Mouse (Mus musculus): ENCODE data around the gene Ercc6. TPM values are rescaled to one million over a fixed set of nuclear protein-coding genes. Genes with fewer than 3 reads are reported as not detected.

The Ercc6 gene
- 24.3 and 25.0 TPM in 2 replicates for polyA plus RNA-seq (2015; fragmentation: Nextera tagmentation; extraction: Ambion mirVana)

DNA sequence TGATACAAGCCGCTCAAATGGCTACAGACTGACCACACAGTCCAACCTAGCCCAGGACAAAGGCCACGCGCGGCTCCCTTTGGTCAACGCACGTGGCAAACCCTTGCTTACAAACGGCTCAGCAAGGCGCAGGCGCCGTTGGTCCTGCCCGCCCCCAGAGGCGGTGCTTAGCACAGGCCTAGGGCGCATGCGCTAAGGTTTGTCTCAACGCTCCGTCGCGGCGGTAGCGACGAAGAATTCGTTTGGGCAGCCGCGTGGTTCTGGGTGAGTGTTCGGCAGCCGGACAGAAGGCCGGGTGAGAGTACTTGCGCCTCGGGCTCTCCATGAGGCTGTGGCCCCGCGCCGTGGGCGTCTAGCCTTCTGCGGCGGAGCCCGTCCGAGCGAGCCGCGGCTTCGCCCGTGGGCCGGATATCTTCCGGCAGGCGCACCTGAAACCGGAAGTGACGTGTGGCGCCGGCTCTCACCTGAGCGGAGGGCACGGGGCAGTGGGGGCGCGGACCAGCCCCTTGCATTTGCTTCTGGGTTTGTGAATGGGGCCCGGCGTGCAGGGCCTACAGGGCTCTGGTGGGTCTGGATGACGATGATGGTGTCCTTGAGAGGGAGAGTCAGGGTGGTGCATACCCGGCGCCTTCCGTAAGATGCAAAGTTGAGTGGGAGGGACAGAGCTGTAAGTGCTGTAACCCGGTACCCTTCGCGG lies at the start of gene Ercc6:
Ercc6 (plus strand) TSS at position 186 of the 697 bp plus-strand sequence.
- Histone ChIP-seq H3K36me3 (peaks cover 16% of the 10 kb centered on the region), H3K27ac (peak within 1 kb of the TSS; percentile 80; the same call in 1 of the 2 replicates), H3K27me3 (no peaks in the 10 kb centered on the region), H3K4me2 (peak within 1 kb of the TSS; percentile 71), H3K9me3 (no peaks in the 10 kb centered on the region), H3K9ac (peak within 1 kb of the TSS; percentile 82), H3K4me1 (peaks cover 14% of the 10 kb centered on the region), H3K4me3 (peak within 1 kb of the TSS; percentile 66)
- ATAC-seq (ENCODE audit: insufficient number of reproducible peaks, insufficient read depth, low FRiP score, low TSS enrichment, low read depth) = peak; percentile 94
- under 1% methylated on average over 62 of the region's 62 CpGs for WGBS

DNA sequence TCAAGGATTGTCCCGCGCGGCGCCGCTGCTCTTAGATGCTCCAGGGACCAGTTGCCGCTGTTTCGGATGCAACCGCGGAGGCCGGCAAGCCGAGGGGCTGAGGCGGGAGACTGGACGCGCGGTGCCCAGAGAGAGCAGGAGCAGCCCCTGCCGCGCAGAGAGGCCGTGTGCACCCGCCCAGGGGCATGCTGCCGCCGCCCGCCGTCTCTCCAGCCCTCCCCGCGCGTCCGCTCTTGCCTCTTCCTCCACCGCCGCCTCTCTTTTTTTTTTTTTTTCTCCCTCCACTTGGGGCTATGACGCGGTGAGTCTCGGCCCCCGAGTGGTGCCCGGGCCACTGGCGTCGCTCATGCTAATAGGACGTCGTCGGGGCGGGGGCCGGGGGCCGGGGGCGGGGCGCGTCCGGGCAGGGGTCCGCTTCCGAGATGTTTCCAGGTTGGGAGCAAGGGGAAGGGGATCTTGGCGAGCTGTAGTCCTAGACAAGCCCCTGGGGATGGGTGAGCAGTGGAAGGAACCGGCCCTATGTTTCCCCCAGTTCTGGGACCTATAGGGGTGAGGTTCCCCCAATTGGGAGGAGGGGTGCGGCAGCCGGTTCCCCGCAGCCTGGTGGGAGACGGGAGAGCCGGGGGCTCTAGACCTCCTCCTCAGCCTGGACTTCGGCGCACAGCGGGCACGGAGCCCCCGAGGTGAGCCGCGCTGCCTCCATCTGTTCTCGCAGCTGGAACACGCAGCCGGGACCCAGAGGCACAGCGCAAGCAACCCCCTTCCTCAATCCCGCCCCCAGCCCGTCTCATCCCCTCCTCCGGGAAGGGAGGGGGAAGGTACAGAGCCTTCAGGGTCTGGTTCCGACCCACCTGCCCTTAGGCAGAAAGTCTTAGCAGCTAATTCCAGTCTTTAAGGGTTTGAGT lies 48.5 kb upstream of the Ercc6 start, which contains the start of gene Slc18a3:
Slc18a3 (minus strand) TSS at position 250 of the 905 bp plus-strand sequence.
- H3K4me3 ChIP-seq = peak within 1 kb of the TSS; percentile 47
- ATAC-seq (ENCODE audit: insufficient number of reproducible peaks, insufficient read depth, low FRiP score, low TSS enrichment, low read depth) = no peak
- H3K36me3 ChIP-seq = no peaks in the 10 kb centered on the region
- H3K9ac ChIP-seq = 0 out of 2 replicates have a peak within 1 kb of the TSS, but pooled peaks have one; percentile 49
- H3K4me1 ChIP-seq = peaks cover 34% of the 10 kb centered on the region
- no peaks in the 10 kb centered on the region for H3K9me3 ChIP-seq
- H3K4me2 ChIP-seq = peak within 1 kb of the TSS; percentile 75
- H3K27ac ChIP-seq = no peak within 1 kb of the TSS
- WGBS = under 1% methylated on average over 57 of the region's 70 CpGs
- H3K27me3 ChIP-seq = peaks cover 84% of the 10 kb centered on the region

DNA sequence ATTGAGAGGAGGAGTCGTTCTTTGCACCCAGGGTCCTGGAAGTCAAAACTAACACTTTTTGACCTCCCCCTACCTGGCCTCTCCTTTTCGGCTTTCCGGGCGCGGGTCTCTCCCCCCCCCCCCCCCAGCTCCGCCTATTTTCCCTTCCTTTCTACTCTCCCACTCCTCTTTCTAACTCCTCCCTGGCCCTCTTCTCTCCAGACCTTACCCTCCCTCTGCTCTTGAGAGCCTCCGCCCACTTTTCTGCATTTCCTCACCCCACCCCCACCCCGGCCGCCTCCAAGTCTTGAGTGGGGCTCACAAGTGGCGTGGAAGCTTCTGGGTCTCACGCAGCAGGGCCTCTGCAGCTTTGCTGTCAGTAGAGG lies 47.8 kb upstream of the Ercc6 start:
- no peak overlapping the region for H3K27ac ChIP-seq
- no peaks in the 10 kb centered on the region for H3K36me3 ChIP-seq
- peak overlapping the region; percentile 75 for H3K4me2 ChIP-seq
- ATAC-seq (ENCODE audit: insufficient number of reproducible peaks, insufficient read depth, low FRiP score, low TSS enrichment, low read depth) = no peak
- 0% methylated on average over 8 of the region's 11 CpGs for WGBS
- H3K9ac ChIP-seq = no peak overlapping the region
- peaks cover 78% of the 10 kb centered on the region for H3K27me3 ChIP-seq
- peak overlapping the region; percentile 47 for H3K4me3 ChIP-seq
- peaks cover 31% of the 10 kb centered on the region for H3K4me1 ChIP-seq
- no peaks in the 10 kb centered on the region for H3K9me3 ChIP-seq

DNA sequence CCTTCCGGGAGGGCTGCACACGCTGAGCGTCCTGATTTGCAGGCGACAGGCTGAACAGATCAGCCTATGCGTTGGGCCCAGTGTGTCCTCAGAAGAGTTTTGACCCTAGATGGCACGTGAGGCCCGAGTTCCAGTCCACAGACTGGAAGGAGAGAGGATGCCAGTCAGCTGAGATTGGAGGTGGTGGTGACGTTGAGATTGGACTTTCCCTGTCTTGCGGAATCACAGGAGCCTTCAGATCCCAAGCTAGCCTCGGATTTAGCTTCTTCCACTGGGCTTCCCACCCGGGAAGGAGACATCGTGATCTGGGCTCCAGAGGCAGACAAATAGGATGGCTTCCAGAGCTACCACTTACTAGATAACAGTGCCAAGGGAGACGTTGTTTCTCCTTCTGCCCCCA lies 47.4 kb upstream of the Ercc6 start, which contains the start of gene Chat:
Chat (minus strand) TSS at position 101 of the 400 bp plus-strand sequence.
- no peaks in the 10 kb centered on the region for H3K36me3 ChIP-seq
- H3K27ac ChIP-seq = no peak within 1 kb of the TSS
- peaks cover 29% of the 10 kb centered on the region for H3K4me1 ChIP-seq
- H3K9ac ChIP-seq = no peak within 1 kb of the TSS
- WGBS = 17% methylated on average over 13 of the region's 13 CpGs
- H3K4me3 ChIP-seq = peak within 1 kb of the TSS; percentile 47
- H3K27me3 ChIP-seq = peaks cover 74% of the 10 kb centered on the region
- H3K4me2 ChIP-seq = peak within 1 kb of the TSS; percentile 75
- no peaks in the 10 kb centered on the region for H3K9me3 ChIP-seq
- ATAC-seq (ENCODE audit: insufficient number of reproducible peaks, insufficient read depth, low FRiP score, low TSS enrichment, low read depth) = no peak

DNA sequence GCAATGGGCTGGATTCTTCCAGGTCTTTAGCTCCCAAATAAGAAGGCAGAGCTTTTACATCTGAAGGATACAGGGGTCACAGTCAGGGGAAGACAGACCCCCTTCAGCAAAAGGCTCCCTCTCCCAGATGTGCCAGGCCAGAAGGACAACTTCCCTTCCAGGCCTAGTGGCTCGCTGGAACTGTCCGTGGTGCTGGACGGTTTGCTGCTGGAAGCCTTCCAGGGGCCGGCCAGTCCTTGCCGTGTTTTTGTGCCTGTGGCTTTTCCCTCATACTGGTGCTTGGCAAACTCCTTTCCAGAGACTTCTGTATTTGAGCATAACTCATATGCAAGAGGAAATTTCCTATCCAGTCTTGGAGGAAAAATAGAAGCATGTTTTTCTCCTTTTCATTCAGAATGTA lies 45.7 kb upstream of the Ercc6 start:
- Histone ChIP-seq H3K4me1 (peaks cover 29% of the 10 kb centered on the region), H3K4me2 (no peak overlapping the region), H3K27me3 (peaks cover 61% of the 10 kb centered on the region), H3K4me3 (no peak overlapping the region), H3K27ac (no peak overlapping the region), H3K36me3 (no peaks in the 10 kb centered on the region), H3K9ac (no peak overlapping the region), H3K9me3 (no peaks in the 10 kb centered on the region)
- no peak for ATAC-seq (ENCODE audit: insufficient number of reproducible peaks, insufficient read depth, low FRiP score, low TSS enrichment, low read depth)
- 4% methylated on average over 5 of the region's 5 CpGs for WGBS

DNA sequence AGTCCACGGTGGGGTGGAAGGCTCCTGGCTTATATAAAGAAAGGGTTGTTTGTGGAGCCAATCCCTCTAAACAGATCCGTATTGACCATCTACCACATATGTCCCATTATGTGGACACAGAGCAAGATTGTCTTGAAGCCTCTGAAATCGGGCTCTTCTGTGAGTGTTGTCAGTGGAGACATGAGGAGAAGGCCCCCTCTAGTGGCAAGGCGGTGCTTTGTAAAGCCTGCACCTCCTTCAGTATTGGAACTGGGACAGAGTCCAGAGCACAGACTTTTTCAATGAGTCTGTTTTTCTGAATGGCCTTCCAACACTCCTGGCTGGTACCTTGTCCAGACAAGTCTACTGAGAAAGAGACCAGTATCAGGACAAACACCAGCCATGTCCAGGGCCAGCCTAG lies 40.3 kb upstream of the Ercc6 start:
- Histone ChIP-seq H3K4me3 (no peak overlapping the region), H3K9ac (no peak overlapping the region), H3K4me2 (no peak overlapping the region), H3K9me3 (no peaks in the 10 kb centered on the region), H3K36me3 (no peaks in the 10 kb centered on the region), H3K27ac (no peak overlapping the region), H3K4me1 (no peaks in the 10 kb centered on the region), H3K27me3 (peaks cover 10% of the 10 kb centered on the region)
- 8% methylated on average over 4 of the region's 4 CpGs for WGBS
- no peak for ATAC-seq (ENCODE audit: insufficient number of reproducible peaks, insufficient read depth, low FRiP score, low TSS enrichment, low read depth)

DNA sequence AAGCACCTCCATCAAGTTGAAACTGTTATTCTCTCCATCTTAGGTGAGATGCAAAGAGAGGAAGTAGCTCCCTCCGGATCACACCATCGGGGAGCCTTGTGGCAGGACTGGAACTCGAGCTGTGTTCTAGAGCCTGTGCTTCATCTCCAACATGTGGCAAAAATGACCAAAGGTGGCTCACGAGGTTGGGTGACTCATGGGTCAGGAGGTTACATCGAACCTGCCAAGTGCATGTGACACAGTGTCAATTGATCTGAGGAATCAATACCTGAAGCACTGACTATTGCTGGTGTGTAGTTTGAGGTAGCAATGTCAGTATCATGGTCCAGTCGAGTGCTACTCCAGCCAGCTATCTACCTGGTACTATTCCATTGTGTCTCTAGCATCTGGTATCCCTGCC lies 36.8 kb upstream of the Ercc6 start:
- H3K4me1 ChIP-seq = no peaks in the 10 kb centered on the region
- 77% methylated on average over 6 of the region's 6 CpGs for WGBS
- H3K4me3 ChIP-seq = no peak overlapping the region
- H3K36me3 ChIP-seq = no peaks in the 10 kb centered on the region
- no peak overlapping the region for H3K4me2 ChIP-seq
- no peak overlapping the region for H3K27ac ChIP-seq
- H3K27me3 ChIP-seq = 0 out of 2 replicates have a peak, but pooled peaks cover 4% of the 10 kb centered on the region
- no peak overlapping the region for H3K9ac ChIP-seq
- no peaks in the 10 kb centered on the region for H3K9me3 ChIP-seq
- no peak for ATAC-seq (ENCODE audit: insufficient number of reproducible peaks, insufficient read depth, low FRiP score, low TSS enrichment, low read depth)

DNA sequence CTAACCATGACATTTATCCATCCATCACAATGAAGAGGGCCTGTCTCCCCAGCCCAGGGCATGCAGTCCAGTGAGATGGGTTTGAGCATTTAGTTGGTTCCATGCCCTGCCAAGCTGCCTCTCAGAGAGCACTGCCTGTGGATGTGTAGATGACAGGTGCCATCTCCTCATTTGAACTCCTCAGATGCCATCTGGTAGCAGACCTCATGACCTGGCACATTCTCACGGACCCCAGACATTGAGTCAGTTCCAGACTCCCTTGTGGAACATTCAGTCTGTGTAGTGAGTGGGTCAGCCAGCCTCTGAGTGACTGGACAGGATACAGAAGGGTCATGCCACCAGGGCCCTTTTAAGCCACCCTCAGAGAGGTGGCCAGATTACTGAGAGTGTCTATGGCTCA lies 35.7 kb upstream of the Ercc6 start:
- Histone ChIP-seq H3K4me2 (no peak overlapping the region), H3K9ac (no peak overlapping the region), H3K9me3 (no peaks in the 10 kb centered on the region), H3K4me1 (no peaks in the 10 kb centered on the region), H3K27ac (no peak overlapping the region), H3K4me3 (no peak overlapping the region), H3K27me3 (no peaks in the 10 kb centered on the region), H3K36me3 (no peaks in the 10 kb centered on the region)
- WGBS = 57% methylated on average over 1 of the region's 1 CpGs
- no peak for ATAC-seq (ENCODE audit: insufficient number of reproducible peaks, insufficient read depth, low FRiP score, low TSS enrichment, low read depth)

DNA sequence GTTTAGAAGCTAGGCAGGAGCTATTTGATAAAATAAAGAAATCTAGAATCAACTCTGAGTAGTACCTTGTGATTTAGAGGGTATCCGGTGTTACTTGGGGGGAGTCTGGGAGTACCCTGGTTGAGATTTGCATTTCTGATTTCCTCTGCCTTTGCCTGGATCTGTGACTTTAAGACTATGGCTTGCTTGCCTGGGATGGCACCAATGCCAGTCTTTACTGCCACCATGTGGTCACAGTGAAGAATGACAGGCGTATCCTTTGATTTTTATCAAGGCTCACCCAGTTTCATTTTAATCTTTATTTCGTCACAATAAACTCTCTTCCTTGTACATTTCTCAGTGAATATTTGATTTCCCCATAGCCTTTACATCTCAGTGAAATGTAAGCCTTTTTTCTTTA lies 31.3 kb upstream of the Ercc6 start:
- Histone ChIP-seq H3K27me3 (no peaks in the 10 kb centered on the region), H3K4me3 (no peak overlapping the region), H3K9me3 (no peaks in the 10 kb centered on the region), H3K9ac (no peak overlapping the region), H3K36me3 (no peaks in the 10 kb centered on the region), H3K27ac (no peak overlapping the region), H3K4me2 (no peak overlapping the region), H3K4me1 (no peaks in the 10 kb centered on the region)
- no peak for ATAC-seq (ENCODE audit: insufficient number of reproducible peaks, insufficient read depth, low FRiP score, low TSS enrichment, low read depth)
- WGBS = 11% methylated on average over 3 of the region's 3 CpGs

DNA sequence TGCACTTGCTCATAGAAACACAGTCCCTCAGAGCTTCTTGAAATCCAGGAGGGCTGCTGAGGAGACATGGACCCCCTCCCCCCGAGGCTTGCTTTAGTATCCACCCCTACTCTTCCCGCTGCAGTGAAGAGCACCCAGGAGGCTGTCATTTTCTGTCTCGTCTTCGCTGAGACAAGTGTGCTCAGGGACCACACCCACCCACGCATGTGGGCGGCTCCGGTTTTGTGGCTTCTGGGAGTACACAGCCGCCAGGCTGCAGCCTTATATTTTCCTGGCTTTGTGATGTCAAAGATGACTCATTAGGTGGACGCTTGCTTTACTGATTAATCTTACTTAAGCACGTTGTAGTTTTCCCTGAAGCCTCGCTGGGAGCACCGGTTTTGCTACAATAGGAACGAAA lies 20.8 kb upstream of the Ercc6 start:
- peak overlapping the region; percentile 53 for H3K4me2 ChIP-seq

DNA sequence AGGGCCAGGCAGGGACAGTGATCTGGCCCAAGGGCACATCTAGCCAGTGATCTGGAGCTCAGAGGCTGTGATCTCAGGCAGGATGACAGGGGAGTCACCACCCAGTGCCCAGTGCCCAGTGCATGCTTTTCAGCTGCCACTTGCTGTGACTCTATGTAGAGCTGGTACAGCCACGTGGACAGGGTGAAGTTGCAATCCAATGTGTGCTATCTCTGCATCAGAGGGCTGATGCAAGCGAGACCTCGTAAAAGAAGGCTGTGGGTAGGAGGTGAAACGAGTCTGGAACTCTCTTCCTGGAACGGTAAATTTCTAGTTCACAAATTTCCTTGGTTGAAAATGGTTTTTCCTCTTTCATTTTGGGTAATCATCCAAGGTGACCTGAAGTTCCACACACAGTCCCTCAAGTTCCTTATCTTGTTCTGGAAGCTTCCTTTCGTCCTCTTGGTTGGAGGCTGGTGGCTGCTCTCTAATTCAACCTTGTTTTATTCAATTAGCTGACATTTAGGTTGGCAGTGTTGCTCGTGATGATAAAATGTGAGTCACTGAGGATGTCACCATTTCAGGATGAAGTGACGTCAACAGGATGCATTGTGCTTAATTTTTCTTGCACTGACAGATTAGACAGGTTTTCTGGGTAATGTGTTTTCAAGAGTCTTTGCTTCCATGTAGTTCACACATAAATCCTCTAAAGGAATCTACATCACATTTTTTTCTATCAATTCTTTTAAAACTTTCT lies 17.0 kb upstream of the Ercc6 start:
- Histone ChIP-seq H3K4me2 (no peak overlapping the region), H3K36me3 (no peaks in the 10 kb centered on the region), H3K9me3 (no peaks in the 10 kb centered on the region), H3K9ac (no peak overlapping the region), H3K27me3 (peaks cover 22% of the 10 kb centered on the region), H3K4me1 (peaks cover 6% of the 10 kb centered on the region; the same call in 1 of the 2 replicates), H3K27ac (no peak overlapping the region), H3K4me3 (no peak overlapping the region)
- no peak for ATAC-seq (ENCODE audit: insufficient number of reproducible peaks, insufficient read depth, low FRiP score, low TSS enrichment, low read depth)
- WGBS = 72% methylated on average over 8 of the region's 8 CpGs

More for the DNA sequence above, 20.8 kb upstream of the Ercc6 start:
- 14% methylated on average over 13 of the region's 13 CpGs for WGBS
- H3K9me3 ChIP-seq = no peaks in the 10 kb centered on the region
- H3K27ac ChIP-seq = no peak overlapping the region
- peaks cover 6% of the 10 kb centered on the region; the same call in 1 of the 2 replicates for H3K4me1 ChIP-seq
- H3K27me3 ChIP-seq = peaks cover 22% of the 10 kb centered on the region
- 0 out of 2 replicates have a peak overlapping the region, but pooled peaks have one; percentile 16 for H3K9ac ChIP-seq
- no peak for ATAC-seq (ENCODE audit: insufficient number of reproducible peaks, insufficient read depth, low FRiP score, low TSS enrichment, low read depth)
- H3K36me3 ChIP-seq = no peaks in the 10 kb centered on the region
- H3K4me3 ChIP-seq = peak overlapping the region; percentile 12

Measured in embryonic facial prominence, embryonic 13.5 days (tissue).